Mouse (Mus musculus): ENCODE measurements at regions not wholly inside any gene's neighbourhood (a gene's known extent, or its start where the extent isn't known, plus 50 kb on each side); places are given as distances from the start of the nearest gene placed in this dataset.

DNA sequence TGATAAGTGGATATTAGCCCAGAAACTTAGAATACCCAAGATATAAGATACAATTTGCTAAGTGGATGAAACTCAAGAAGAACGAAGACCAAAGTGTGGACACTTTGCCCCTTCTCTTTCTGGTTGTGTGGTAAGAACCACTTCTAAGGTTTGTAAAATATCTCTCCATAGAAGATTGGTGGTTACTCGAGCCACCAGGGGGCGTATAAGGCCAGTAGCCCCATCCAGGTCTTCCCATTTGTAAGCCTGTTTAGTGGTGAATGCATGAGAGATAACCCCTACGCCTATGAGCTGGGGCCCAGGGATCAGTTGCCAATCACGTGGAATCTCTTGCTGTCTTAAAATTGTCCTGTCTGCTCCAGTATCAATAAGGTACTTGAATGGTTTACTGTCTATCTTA is 349.3 kb upstream of the Tacstd2 start:
- TF ChIP-seq POLR2A (IDR thresholded peaks at IDR 0.05; ENCODE audit: control insufficient read depth in 1 of 2, insufficient read depth in 1 of 2, low read depth in 1 of 2, low read length in 2 of 2, poor library complexity in 1 of 2) (no peak), RAD21 (IDR thresholded peaks at IDR 0.05; ENCODE audit: low read depth, low read length) (no peak), HCFC1 (IDR thresholded peaks at IDR 0.05; ENCODE audit: low read depth, low read length) (no peak), ZKSCAN1 (IDR thresholded peaks at IDR 0.05; ENCODE audit: low read depth, low read length) (no peak), CTCF (IDR thresholded peaks at IDR 0.05 in 2 of 3, conservative IDR thresholded peaks at IDR 0.05 in 1 of 3; ENCODE audit: control insufficient read depth in 1 of 3, insufficient read depth in 1 of 3, low read depth in 2 of 3, low read length in 3 of 3, poor library complexity in 1 of 3, severe bottlenecking in 1 of 3) (no peak; a peak in 1 of 6 replicates)
